Mouse (Mus musculus) frontal cortex, postnatal 25 days (tissue): Measurements from ENCODE around the gene Cald1.

Experiments
- DNase-seq, 2 experiments: peaks; one replicate each; pipeline ENCODE4 v3.0.0; 2022; ENCODE audit warnings: low spot score in 2 of 2

Gene Cald1

DNA sequence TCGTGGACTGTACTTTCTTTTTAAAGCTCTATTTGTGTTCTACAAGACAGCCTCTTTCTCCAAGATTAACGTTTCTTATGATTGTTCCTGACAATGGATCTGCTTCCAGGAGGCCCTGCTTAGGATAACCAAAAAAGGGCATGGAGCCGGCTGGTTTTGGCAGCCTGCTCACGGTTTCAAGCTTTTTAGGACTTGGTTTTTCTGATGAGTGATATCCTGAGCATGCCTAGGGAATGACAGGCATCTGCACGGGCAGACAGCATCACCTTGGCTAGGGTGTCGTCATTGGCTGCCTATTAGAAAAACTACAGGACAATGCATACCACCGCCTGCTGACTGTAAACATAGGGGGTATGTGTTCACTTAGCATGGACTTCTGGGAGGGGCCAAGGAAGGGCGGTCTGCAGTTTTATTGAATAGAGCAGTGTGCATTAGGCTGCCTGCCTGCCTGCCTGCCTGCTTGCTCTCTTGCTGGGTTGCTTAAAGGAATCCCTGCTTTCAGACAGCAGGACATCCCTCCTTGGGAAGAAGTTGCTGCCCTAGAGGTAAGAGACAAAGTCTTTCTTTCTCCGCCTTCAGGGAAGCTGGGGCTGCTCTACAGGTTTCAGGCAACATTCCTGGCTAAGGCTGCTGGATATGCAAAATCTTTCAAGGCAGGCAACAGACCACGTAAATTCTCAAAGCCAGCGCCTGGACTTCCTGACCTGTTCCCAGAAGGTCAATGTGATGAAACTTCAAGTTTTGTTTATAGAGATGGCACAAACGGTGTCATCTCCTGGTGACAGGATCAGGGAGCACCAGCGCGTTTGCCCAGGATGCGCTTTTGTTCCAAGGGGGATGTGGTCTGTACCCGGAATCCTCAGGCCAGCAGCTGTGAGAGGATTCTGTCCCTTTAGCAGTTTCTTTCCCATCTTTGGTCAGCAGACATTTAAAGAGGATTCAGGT is at the start of gene Cald1:
Gene Cald1, plus strand, starts transcription at position 380 of the 945 bp plus-strand sequence.
- DNase-seq: no peak

- DNase-seq: peak in 1 of 2 experiments; percentile 6
Measured at GRCm38 (mm10) chr6:34549017-34549416, 49.3 kb upstream of the Cald1 start.

GRCm38 (mm10) chr6:34552489-34553157 is 45.7 kb upstream of the Cald1 start:
- no peak for DNase-seq

DNA sequence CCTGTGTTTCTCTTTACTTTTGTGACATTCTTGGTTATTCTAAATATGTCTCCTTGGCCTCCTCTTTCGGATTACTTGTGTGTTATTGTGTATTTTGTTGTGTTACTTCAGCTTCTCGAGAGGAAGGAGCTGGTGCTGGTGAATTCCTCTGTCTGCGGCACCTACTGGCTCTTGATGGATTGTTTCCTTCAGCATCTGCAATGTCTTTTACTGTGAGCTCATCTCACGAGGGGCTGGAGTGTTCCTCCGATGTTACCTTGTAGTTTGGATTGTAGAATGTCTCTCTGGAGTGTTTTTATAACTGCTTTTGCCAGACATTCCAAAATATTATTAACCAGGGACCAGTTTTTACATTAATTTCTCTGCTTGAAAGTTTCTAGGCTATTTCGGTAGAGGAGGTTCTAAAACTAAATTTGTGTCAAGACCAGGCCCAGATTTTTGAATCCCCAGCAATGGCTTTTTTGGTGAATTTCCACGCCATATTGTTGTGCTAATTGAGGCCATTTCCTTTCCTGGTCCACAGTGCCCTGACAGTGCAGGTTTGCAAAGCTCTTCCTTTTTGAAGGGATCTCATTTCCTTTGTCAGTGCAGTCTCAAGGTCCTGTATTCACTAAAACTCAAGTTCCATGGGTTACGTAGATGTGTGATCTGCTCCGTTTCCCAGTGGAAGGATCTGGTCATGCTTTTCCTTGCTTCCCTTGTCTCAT is 43.9 kb upstream of the Cald1 start:
- no peak for DNase-seq

- DNase-seq: no peak
Measured at GRCm38 (mm10) chr6:34559521-34559920, 38.8 kb upstream of the Cald1 start.

DNA sequence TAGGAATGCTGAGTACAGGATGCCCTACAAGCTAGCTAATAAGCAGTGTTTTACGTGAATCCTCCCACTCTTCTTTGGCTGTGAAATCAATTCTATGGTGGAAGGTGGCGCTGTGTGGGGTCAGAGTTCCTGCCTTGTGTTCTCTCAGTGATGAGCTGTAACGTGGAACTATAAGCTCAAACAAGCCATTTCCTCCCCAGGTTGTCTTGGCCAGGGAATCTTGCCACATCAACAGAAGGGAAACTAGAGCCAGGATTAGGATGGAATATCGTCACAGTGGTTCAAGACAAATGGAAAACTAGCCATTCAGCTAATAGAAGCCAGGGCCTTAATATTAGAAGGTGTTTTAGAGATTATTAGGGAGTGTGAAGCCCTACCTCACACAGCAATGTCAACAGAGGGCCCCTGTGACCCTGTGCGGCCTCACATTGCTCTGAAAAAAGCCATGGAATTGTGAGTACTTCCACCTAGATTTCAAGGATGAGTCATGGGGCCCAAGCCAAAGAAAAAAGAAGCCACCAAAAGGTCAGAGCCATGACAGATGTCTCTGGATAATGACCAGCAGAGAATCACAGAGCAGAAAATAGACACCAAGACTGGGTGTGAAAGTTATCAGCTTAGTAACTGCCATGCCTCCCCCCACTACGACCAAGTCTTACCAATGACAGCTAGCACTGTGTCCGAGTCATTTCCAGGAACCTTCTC is 33.0 kb upstream of the Cald1 start:
- no peak for DNase-seq

DNA sequence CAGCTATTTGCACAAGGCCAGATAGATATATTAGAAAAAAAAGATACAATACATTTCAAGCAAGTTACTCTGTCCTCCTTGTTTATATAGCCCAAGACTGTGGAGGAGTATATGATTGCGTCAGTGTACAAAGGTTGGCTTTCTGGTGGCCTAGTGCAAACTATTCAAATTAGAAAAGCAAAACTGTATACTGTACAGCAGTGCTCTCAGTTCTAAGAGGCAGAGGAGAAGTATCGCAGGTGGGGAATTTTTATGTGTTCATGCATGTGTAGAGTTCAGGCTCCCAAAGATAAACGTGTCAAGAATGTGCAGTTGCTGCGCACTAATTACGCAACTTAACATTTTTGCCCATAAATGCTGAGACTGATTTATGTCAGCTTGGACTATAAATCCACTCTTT is 31.0 kb upstream of the Cald1 start:
- DNase-seq: no peak

DNA sequence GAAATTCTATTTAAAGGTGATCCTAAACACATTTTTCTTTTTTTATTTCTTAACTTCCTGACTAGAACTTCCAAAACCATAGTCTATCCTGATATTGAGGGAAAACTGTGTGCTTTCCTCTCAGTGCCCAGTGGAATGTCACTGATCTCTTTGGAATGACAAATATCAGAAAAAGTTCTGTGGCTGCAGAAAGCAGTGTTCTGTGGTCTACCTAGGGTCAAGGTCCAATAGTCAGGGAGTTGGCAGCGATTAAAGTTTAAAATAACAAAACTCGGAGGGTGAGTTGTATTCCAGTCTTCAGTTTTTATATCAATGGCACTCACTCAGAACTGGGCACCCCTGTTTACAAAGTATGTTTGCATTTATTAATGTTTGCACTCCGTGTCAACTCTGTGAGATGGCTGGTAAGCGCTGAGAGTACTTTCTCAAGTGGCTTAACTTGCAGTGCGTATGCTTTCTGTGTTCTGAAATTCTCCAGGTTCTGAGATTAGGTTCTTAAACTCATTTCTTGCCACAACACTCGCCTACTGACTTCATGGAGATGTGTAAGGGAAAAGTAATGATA is 18.7 kb upstream of the Cald1 start:
- DNase-seq: no peak

DNA sequence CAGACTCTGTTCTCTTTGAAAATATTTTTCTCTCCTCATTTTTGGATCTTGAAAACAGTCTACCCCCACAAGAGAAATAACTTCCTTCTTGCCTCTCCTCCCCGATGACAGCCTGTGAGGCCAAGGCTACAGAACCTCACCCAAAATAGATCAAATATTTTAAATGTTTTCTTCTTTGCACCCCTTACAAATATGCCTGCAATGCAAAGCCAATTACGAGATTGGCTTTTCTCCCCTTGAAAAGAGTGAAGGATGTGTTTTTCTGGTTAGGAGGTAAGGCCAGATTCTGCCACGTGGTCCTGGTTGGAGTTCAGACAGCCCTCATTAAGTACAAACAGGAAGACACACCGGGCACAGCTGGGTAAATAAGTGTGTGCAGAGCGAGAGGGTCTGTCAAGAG is 14.9 kb upstream of the Cald1 start:
- DNase-seq: no peak

- no peak for DNase-seq
Measured at GRCm38 (mm10) chr6:34588066-34588465, 10.2 kb upstream of the Cald1 start.

- DNase-seq: no peak
Measured at GRCm38 (mm10) chr6:34590716-34591115, 7.6 kb upstream of the Cald1 start.

- DNase-seq: no peak
Measured at GRCm38 (mm10) chr6:34593353-34593752, 4.9 kb upstream of the Cald1 start.

DNA sequence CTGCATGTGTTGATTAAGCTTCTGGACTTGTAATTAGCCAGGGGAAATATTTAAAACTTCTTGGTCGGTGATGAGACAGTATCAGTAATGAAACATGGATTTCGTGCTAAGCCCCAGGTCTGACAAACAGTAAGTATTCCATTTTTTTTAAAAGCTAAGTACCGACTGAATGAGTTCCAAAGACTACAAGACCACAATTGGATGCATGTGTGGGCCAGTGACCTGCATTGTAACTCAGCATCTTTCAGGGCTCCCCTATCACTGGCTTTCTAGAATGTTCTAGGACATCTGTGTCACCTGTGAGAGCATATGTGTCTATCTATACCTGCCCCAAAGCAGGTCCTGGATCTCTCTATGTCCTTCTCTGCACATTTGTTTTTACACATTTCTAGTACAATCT is 984 bp upstream of the Cald1 start:
- no peak for DNase-seq

DNA sequence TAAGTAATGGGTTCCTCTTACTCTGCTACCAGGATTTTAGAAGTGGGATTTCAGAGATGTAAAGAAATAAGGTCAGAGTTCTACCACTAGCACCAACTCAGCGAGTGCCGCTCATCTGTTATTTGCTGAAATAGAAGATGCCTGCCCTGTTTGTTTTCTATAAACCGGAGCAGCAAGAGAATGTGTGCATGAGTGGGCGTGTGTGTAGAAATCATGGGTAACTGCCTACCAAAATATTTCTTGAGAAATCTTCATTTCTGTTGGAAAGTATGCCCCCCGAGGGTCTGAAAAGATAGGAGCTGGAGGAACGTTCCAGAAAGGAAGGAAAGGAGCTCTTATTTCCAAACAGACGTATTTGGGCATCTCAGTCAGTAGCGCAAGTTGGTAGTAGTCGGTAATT is 871 bp downstream of the Cald1 start:
- no peak for DNase-seq

DNA sequence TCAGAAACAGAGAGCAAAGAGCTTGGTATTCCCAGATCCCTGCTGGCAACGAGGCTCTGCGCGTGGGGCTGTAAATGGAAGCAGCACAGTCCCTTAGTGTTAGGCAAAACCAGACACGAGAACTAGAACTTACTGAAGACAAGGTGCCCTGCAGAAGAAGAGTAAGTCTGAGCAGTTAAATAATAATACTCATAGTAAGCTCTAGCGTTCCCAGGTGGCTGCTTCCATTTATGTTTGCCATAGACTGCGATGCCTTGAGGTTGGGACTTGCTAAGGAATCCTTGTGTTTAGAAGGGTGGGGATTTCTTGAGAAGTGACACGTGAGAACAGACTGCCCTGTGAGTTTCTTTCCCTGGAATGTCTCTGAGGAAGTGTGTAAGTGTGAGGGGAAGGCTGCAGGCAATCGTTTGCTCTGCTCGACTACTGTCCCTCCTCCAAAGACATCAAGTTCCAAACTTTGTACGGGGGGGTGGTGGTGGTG is 1.4 kb downstream of the Cald1 start:
- DNase-seq: no peak

GRCm38 (mm10) chr6:34600850-34601249 is 2.5 kb downstream of the Cald1 start:
- no peak for DNase-seq

DNA sequence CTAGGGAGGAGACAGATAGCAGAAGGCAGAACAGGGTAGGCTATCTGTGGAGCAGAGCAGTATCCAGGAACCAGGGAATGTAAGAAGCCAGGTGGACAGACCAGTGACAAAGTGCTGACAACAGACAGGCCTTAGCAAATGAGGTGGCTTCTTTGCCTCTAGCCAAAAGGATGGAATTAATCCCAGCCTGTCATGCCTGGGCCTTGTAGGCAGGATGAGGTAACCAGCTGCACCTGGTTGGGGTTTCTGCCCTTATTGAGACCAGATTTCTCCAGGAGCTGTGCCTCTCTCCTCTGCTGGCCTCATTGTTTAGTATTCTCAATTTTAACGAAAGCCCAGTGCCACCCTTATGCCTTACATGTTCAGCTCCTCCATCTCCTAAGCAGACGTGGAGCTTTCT is 3.8 kb downstream of the Cald1 start:
- no peak for DNase-seq

- no peak for DNase-seq
Measured at GRCm38 (mm10) chr6:34606407-34606806, 8.1 kb downstream of the Cald1 start.

GRCm38 (mm10) chr6:34608603-34609002 is 10.3 kb downstream of the Cald1 start:
- DNase-seq: no peak

DNA sequence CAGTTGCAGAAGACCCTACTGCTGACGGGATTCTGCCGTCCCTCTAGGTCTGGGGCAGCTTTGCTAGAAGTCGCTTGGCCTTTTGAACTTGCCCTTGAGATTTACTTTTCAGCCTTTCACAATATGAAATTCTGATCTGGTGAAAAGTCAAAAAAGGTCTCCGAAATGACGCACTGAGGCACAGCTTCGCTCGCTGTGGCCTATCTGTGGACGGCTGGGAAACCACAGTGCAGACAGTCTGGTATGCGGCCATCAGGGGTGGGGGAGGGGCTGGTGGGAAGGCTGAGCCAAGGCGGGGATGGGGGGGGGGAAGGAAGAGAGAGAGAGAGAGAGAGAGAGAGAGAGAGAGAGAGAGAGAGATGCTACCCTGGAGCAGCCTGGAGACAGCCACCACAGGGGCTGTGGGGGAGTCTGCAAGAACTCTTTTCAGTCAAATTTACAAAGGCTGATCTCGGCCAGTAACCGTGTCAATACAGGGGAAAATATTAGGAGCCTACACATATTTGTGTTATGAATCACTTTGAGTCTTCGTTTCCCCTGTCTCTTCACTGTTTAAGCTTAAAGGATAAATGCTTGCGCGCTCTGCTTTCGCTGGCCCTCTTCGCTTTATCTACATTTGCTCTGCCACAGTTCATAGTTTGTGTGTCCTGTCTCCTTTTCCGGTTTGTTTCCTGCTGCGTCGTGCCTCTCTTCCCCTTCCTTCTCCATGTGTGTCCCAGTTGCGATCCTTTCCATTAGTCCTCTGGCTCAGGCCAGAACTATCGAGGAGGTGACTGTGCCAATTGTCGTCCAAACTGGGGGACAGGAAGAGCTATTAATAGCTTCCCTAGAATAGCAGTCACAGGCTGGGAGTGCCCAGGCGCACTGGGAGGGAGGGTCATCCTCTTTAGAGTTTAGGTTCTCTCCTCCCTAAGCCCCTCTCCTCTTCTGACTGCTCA is 11.9 kb downstream of the Cald1 start:
- no peak for DNase-seq
